Mouse (Mus musculus) left cerebral cortex, postnatal 4 days (tissue): Measurements from ENCODE around the gene Gins1. TPM values are rescaled to one million over a fixed set of nuclear protein-coding genes. Genes with fewer than 3 reads are reported as not detected.
"Not testable (repeated sequence)": the region's sequence is repeated elsewhere in the genome, so short reads cannot be mapped to it uniquely, and the experiment has no call there.

Source experiments
- DNase-seq: peaks from one replicate; pipeline ENCODE4 v3.0.0-alpha.2; 2022
- intact Hi-C: fragments of 180-260 bp; cut with DNase I; formaldehyde crosslinking; loops from one replicate; pipeline ENCODE4 v1.15.1; 2025
- total RNA-seq, 2 experiments: library from RNA; stranded (reverse); gene quantifications; 2 replicates each; pipeline ENCODE4 v1.2.3; 2021

Gins1 gene
- total RNA-seq, result 1 to 10 TPM; 7.2 to 8.9 TPM

DNA sequence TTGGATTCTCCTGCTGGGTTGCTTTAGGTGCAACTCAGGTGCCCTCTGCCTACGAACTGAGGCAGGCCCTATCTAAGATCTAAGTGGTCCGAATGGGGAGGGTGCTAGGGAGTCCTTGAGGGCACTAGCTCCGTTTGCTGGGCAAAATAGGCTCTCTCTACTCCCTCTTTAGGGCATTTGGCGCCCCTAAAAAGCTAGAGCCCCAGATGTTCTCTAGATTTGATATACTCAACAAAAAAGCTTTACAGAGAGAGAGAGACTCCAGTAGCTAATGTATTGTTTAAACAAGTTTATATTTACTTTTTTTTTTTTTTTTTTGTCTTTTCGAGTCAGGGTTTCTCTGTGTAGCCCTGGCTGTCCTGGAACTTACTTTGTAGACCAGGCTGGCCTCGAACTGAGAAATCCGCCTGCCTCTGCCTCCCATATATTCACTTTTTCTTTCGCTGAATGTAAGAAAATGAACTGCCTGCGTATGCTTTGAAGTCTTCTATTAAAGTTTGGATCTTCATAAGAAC lies at the start of gene Gins1:
Gene Gins1 (plus strand): TSS at position 465 of the 515 bp plus-strand sequence.
- intact Hi-C loops, result loop anchor here (10.0 kb wide), 1 partner anchor 230 kb away; no protein-coding TSS in a partner anchor
- DNase-seq, result no peak

DNA sequence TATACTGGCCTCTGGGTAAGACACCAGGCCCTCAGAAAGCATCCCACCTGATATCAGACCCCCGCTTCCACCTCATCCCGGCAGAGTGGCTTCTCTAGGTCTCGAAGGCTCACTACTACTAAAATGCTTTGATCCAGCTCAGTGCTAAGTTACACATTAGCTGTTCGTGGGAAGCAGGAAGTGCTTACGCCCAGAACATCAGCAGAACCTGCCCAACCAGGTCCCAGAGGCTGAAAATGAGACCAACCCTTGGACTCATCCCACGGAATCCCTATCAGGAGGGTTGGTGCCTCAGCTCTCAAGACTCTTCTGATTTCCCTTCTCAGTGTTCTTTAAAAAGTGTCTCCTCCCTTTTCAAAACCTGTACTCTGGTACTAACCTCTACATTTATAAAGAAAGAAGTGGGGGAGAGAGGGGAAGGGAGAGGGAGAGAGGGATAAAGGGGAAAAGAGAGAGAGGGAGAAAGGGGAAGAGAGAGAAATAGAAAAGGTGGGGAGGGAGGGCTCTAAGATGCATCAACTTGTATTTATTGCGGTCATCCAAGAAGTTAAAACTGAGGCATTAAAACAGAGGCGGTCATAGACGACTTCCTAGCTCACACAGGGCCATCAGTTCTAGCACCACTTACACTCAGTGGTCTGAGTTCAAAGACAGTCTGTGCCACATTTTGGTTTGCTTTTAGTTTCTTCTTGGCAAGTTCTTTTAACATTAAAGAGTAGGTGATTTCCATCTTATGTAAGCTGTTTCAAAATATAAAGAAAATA lies 46.3 kb upstream of the Gins1 start:
- DNase-seq, result no peak
- intact Hi-C loops, result no loop called here

DNA sequence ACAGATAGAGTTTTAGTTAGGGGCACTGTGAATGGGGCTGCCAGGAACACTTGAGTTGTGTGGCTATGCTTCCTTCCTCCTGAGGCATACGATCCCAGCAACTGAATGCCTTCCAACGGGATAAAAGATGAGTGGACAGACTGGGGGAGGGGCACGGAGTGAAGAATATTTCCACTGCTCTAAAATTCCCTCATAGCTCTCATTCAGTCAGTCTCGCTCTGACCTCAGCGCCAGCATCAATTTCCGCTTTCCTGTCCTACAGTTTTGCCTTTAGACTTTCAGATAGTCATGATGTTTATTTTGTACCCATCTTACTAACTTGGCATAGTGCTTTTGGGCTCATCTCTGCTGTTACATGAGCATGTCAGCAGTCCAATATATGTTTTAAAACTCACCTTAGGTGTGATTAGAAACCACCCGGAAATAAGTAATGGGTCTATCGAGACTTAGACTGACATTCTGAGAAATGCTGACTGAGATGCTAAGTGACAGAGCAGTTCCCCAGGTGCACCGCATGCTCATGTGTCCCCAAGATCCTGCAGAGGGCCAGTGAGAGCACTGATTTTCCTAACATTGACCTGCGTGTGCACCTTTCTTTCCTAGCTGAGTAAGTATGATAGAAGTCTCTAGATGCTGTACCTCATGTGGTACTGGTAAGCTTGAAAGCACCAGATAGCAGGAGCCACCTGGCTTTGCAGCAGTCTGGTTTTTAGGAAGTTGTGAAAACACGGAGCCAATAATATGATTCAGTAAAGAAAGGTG lies 45.3 kb upstream of the Gins1 start:
- intact Hi-C loops, result no loop called here
- DNase-seq, result no peak

DNA sequence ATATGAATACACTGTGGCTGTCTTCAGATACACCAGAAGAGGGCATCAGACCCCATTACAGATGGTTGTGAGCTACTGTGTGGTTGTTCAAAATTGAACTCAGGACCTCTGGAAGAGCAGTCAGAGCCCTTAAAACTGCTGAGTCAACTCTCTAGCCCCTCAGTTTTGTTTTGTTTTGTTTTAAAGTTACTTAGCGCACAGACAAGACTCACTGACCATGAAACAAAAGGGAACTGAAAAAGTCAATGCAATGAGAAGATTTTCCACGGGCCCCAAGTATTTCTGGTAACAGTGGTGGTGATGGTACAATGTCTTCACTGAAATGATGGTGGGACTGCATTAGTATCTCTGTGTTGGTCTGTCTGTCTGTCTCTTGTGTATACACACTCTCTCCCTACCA lies 44.1 kb upstream of the Gins1 start:
- DNase-seq, result no peak
- intact Hi-C loops, result no loop called here

DNA sequence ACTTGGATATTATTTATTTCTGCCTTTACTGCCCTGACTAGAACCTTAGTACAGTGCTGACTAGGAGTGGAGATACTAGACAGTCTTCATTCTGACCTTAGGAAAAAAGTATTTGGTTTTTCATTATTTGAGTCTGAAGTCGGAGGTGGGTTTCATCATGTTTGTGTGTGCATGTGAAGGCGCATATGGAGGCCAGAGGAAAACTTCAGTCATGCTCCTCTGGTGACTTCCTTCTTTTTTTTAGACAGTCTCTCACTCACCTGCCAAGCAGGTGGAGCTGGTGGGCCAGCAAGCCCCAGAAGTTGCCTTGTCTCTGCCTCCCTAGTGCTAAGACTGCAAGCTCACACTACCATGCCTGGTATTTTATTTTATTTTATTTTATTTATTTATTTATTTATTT lies 38.2 kb upstream of the Gins1 start:
- intact Hi-C loops, result no loop called here
- no peak for DNase-seq

DNA sequence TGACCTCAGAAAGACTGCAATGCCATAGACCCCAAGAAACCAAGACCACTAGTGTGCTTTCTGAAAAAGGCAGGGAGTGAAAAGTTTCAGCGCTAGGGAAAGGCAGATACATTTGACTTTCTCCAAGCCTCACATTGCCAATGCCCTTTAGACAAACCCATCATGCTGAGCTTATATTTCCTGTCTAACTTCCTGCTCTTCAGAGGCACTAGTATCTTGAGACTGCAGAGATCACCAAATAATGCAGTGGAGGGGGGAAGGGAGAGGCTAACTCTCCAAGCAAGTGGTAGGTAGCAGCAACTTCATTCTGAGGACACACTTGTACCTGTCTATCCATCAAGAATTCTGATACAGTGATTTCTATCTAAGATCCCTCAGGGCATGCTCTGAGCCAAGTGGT lies 35.8 kb upstream of the Gins1 start:
- intact Hi-C loops, result no loop called here
- DNase-seq, result no peak

DNA sequence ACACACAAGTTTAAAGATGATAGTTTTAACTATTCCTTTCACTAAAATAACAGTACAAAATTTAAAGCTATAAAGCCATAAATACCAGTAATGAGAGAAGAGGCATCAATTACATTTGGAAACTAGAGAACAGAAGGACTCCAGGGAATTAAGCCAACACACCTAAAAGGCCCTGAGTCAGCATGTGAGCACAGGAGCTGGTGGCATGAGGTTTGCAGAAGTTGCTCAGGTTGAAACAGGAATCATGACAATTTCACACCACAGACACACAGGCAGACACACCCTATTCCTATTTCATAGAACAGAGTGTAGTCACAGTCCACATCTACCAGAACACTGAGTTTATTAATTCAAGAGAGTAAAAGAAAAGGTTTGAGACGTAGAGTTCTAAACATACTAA lies 30.7 kb upstream of the Gins1 start:
- intact Hi-C loops, result no loop called here
- DNase-seq, result no peak

DNA sequence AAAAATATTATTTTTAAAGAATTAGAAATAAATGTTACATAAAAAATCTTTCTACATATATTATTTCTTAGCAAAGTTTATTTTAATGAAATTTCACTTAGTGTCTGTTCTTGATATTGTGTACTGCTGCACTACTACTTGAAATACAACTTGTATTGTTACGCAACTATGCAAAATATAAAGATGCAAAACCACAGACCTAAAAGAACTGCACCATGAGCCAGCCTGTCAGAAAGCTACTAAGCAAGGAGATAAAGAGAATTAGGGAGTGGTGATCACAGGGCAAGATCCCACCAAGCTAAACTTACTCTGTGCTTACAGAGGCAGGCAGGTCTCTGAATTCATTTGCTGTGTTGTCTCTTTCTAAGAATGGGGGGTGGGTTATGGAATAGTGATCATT lies 30.0 kb upstream of the Gins1 start:
- no peak for DNase-seq
- intact Hi-C loops, result no loop called here

DNA sequence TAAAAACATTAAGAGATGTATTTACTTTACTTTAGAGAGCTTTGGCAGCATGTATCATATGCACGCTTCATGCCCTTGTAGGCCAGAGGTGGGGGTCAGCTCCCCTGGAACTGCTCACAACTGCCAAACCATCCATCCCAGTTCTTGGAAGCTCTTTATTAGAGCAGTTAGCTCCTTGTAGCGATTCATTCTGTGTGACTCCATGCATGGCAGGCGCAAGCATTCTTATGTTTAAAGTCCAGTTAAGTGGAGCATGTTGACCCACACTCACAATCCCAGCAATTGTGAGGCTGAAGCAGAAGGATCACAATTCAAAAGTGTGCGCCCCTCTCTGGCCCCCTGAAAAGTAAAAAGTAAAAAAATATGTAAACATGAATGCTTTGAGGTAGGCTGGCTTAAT lies 27.6 kb upstream of the Gins1 start:
- intact Hi-C loops, result no loop called here
- DNase-seq, result no peak

DNA sequence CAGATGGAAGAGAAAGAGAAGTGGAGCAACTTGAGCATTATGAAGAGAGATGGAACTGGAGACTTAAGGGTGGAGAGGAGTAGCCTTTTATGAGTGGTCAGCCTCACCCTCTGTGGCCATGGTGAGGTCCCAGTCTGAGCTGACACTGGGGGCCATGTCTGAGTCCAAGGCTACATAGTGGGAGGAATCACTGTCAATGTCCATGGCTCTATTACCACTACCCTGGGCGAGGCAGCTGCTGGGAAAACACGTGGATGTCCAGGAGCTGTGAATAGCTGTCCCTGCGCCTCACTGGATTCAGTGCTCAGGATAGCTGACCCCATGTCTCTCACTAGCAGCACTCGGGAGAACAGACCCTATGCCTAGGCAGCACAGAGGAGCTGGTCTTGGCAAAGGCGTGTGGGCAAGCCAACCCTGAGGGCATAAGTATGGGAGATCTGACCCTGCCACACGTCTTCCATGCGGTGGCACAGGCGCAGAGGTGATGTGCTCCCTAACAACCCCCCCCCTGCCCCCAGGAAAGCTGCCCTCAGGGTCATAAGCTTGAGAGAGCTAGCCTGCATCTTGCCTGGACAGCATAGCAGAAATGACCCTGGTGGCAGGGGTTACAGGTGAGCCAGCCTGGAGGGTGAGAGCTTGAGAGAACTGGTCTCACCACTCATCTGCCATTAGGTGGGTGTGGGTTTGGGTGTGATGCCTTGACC lies 21.0 kb upstream of the Gins1 start:
- DNase-seq, result no peak
- intact Hi-C loops, result no loop called here

DNA sequence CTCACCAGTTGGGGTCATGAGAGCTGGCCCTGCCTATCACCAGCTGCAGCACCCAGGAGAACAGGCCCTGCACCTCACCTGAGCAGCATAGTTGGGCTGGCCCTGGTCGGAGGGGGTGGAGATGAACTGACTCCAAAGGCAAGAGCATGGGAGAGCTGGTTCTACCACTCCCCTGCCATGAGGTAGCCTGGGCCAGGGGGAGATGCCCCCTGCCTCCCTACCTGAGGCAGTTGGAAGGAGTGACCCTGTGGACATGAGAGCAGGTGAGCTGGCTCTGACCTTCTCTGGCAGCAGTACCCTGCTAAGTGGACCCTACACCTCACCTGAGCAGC lies 20.5 kb upstream of the Gins1 start:
- intact Hi-C loops, result no loop called here
- DNase-seq, result no peak

DNA sequence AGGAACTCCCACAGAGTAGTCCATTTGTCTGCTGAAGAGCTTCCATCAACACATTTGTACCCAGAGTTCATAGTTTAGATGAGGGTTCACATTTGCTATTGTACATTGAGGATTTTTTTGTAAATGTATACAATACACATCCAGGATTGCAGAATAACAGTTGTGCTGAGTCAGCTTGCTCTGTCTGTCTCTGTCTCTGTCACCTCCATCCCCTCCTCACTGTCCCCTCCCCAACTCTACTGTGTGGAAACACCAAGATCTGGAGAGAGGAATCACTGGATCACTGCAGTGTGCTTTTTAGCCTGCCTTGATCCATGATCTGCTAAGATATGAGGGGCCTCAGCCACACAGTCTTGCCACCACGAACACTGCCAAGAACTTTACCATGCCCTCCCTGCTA lies 19.4 kb upstream of the Gins1 start:
- DNase-seq, result no peak
- intact Hi-C loops, result no loop called here

DNA sequence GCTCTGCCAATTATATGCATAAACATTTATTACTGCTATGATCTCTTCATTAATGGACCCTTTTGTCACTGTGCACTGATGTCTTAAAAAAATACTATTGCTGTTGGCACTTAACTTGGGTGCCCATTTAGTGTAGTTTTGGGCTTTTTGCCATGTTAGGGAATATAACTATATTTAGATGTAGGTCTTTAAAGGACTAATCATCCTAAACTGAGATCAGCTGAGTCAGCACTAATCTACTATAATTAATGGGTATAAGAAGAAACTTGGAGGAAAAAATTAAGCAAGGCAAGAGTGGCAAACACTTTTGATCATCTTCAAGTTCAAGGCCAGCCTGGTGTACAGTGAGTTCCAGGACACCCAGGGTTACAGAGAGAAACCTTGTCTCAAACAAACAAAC lies 18.9 kb upstream of the Gins1 start:
- intact Hi-C loops, result no loop called here
- no peak for DNase-seq

DNA sequence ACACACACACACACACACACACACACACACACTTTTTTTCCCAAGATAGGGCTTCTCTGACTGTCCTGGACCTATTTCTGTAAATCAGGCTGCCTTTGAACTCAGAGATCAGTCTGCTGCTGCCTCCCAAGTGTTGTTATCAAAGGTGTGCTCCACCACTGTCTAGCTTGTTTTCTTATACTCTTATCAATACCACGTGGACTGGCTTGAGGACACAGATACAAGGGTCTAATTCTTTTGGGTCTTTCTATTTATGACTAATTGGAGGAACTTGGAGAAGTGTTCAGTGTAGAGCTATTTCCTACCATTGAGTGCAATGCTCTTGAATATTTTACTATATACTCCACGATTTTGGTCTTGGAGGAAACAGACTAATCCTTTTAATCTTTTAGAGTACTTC lies 17.8 kb upstream of the Gins1 start:
- DNase-seq, result no peak
- intact Hi-C loops, result no loop called here

DNA sequence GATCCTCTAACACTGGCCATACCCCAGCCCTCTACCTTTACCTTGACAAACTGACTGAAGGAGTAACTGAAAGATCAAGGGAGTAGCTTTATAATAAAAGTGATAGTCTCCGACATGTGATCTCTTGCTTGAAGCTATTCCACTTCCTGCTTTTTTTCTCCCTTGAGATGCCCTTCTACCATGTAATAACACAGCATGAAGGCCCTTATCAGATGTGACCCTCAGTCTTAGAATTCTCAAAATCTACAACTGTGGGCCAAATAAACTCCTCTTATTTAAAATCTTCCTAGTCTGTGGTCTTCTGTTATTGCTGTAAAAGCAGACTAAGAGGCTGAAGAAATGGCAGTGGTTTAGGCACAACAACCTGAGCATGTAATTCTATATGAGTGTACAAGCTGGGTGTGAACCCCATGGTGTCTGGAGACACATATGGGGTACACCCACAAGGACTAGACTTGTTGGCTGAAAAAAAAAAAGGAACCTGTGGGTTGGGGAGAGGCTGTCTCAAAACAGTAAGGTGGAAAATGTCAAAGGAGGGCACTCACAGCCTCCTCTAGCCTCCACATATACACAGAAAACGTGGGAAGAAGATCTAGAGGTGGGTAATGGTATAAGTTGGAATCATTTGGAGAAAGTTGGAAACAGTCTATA lies 10.5 kb upstream of the Gins1 start:
- DNase-seq, result no peak
- intact Hi-C loops, result no loop called here

DNA sequence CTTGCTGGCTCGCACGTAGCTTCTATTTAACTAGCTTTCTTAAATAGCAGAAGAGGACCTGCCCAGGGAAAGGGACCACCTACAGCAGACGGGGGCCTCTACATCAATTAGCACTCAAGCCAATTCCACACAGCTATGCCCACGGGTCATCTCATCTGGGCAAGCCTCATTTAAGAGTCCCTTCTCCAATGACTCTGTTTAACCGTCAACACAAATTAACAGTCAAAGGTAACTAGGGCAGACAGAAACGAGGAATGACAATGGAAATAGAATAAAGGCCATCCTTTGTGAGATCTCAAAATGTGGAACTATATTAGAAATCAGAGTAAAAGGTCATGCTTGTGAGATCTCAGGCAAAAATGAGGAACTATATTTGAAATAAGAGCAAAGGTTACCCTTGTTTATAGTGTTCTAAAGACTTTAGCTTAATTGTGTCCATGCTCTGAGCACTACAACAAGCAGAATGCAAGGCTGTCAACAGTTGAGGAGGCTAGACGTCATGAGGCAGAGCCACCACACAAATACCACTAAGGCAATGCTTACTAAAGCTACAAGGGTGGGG lies 9.4 kb upstream of the Gins1 start:
- no peak for DNase-seq
- intact Hi-C loops, result no loop called here

DNA sequence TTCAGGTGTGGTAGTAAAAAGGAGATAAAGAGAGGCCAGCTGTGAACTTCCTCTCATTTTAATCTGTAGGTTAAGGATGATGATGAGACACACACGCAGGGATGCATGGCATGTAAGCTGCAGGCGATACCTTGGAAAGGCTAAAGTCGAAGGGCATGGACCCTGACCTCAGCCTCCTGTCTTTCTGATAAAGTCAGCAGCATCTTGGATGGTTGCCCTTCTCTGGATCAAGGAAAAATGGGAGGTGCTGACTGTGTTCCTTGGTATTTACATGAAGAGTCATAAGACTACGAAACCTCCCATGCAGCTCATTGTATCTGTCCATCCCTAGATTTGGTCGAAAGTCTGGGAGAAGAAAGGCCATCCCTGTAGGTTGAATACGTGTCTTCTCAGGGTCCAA lies 4.9 kb upstream of the Gins1 start:
- intact Hi-C loops, result loop anchor here (10.0 kb wide), 1 partner anchor 226 kb away; no protein-coding TSS in a partner anchor
- no peak for DNase-seq

DNA sequence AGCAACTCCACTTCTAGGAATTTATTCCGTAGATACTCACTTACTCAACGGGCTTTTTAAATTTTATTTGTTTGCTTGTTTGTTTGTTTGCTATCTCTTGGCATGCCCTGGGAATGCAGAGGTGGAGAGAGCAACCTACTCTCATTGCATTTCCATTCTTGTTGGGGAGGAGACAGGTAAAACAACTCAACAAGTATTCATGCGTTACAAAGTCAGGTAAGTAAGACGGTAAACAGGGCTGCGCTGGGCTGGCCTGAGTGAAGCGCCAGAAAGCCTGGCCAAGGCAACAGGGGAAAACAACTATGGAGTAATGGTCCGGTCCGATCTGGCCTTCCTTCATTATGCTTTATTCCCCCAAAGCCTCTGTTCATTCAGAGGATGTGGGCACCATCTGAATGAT lies 2.9 kb upstream of the Gins1 start:
- intact Hi-C loops, result loop anchor here (10.0 kb wide), 1 partner anchor 228 kb away; no protein-coding TSS in a partner anchor

DNA sequence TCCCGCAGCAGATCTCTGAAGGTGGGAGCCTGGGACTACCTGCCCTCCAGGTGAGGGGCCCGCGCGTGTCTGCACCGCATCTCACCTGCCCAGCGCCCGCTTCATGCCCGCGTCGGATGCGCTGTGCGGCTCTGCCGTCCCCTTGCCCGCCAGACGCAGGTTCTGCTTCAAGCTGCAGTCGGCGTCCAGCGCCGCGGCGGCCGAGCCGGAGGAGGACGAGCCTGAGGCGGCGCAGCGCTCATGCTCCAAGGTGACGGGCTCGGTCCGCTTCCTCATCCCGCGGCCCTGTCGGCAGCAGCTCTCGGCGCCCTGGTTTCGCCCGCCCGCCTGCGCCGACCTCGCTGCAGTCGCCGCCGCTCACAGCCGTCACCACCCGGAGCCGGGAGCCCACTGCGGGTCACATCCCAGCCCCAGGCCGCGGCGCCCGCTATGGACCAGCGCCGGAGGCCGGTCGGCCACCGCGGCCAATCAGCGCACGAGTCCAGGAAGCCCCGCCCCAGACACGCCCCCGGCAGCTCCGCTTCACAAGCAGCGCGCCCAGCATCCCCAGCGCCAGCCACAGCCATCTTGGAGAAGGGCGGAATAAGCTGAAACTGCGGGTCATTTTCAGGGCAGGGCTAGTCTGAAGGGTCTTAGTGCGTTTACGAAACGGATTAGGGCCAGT lies 796 bp upstream of the Gins1 start, which contains the start of gene Abhd12:
Gene Abhd12 (minus strand): TSS at position 470 of the 664 bp plus-strand sequence.
- DNase-seq, result peak; percentile 99
- intact Hi-C loops, result loop anchor here (10.0 kb wide), 1 partner anchor 230 kb away; no protein-coding TSS in a partner anchor

More for the DNA sequence above, 2.9 kb upstream of the Gins1 start:
- no peak for DNase-seq

DNA sequence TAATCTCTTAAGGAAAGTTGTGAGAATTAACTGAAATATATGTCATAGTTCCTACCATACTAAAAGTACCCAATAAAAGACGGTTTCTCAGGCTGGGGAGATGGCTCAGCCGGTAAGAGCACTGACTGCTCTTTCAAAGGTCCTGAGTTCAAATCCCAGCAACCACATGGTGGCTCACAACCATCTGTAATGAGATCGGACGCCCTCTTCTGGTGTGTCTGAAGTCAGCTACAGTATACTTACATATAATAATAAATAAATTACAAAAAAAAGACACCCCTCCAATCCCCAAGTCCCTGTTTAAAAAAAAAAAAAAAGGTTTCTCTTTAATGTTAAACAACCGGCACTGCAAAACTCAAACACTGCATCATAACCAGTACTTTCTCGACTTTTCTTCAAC lies 3.7 kb downstream of the Gins1 start:
- intact Hi-C loops, result loop anchor here (10.0 kb wide), 1 partner anchor 234 kb away; no protein-coding TSS in a partner anchor
- DNase-seq, result not testable (repeated sequence)
